Mouse (Mus musculus) liver, adult (tissue): ENCODE measurements around the gene Slc2a2.

Source experiments
- GATA4 ChIP-seq: IDR thresholded peaks from 2 replicates; pipeline ENCODE4 v1.6.1; 2014; ENCODE audit warnings: mild to moderate bottlenecking, low read length; ENCODE audit not compliant: insufficient replicate concordance

Gene Slc2a2

DNA sequence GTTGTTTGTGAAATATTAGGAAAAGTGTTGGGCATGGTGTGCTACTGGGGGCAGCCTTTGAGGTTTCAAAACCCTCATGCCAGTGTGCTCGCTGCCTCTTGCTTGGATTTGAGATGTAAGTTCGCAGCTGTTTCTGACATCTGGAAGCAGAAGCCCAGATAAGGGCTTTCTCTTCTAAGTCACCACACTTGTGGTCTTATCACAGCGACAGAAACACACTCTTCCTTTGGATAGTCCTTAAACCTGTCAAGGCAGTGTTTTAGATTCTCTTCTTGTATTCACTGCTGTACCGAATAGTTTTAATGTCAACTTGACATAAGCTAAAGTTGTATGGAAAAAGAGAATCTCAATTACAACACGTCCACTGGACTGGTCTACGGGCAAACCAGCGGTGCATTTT, 77.7 kb downstream of the Slc2a2 start:
- TF ChIP-seq GATA4, result no peak

DNA sequence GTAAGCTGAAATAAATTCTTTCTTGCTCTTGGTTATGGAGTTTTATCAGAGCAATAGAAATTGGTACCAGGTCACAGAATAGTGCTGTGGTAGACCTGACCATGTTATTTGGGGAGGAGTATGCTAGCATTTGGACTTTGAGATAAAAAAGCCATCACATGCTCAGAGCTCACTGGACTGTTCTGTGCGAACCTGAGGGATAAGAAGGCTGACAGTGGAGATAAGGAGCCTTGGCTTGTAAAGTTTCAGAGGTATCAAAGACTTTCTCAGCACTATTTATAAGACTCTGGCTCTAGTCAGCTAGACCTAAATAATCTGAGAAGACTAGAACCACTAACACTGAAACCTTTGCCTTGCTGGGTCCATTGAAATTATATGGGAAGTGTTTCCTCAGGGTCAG, 78.3 kb downstream of the Slc2a2 start:
- TF ChIP-seq GATA4, result no peak

DNA sequence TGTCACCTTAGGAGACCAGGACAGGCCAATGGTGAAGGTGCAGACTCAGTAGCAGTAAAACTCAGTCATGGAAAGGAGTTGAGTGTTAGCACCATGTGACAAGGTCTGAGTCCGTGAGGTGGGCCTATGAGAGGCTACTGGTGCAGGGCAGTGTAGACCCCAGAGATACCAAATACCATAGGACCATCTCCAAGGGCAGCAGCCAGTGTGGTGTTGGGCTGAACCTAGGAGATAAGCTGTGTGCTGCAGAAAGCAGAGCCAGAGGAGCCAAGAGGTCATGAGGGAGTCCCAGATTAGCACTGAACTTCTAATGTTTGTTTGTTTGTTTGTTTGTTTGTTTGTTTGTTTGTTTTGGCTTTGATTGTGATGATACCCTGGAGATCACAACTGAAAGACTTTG, 78.8 kb downstream of the Slc2a2 start:
- no peak for TF ChIP-seq GATA4

DNA sequence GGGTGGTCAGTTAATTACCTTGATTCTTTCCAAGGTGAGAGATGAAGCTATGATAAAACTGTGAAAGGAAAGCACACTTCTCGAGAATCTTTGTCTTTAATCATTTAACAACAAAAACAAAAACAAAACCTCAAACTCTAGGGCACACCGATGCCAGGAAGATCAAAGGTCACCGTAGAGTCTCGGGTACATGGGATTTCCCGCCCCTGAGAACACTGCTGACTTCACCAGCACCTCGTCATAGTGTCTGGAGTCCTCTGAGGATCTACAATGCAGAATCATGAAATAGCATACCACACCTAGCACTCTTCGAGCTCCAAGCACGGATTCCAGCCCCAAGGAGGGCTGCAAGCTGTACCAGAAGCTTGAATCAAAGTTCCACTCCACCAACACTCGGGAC, 82.8 kb downstream of the Slc2a2 start:
- no peak for TF ChIP-seq GATA4
